Mouse (Mus musculus): ENCODE results near the gene Capg.

DNA sequence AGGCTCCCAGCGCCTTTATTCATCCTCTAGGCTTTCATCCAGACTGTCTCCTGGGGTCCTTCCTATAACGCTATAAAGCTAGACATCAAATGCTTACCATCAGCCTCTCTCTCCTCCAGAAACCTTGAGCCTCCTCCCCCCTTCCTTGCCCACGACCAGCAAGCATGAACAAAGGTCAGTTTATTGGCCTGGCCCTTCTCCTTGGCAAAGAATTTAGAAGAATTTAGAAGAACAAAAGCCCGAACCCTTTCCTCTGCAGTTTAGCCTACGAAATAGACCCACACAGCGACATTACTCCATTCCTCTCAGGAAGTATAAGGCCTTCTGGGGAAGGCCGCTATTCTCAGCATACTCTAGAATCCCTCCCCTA is 31.1 kb upstream of the Capg start:
- TF ChIP-seq CTCF (IDR thresholded peaks at IDR 0.05; ENCODE audit: extremely low read depth, insufficient read depth, low read length) = no peak
- no peak for TF ChIP-seq POLR2A (IDR thresholded peaks at IDR 0.05; ENCODE audit: extremely low read depth, insufficient read depth, low read length)
